Mouse (Mus musculus) kidney, adult 8-10 months (tissue): ENCODE results near the gene Tmc4.
A peak's percentile ranks its signal among the peaks of the same experiment; 100 is the strongest.

Experiments
- DNase-seq, 2 experiments: peaks; one replicate each; pipeline ENCODE4 v3.0.0; 2022

Tmc4 gene

DNA sequence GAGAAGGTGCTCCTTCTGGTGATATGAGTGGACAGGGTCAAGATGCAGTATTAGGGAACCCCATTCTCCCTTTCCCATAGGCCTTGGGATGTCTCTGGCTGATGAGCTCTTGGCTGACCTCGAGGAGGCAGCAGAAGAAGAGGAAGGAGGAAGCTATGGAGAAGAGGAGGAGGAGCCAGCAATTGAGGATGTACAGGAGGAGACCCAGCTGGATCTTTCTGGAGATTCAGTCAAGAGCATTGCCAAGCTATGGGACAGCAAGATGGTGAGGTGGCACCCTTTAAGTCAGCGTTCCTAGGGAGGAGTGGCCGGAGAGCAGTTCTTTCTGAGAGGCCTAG, 46.9 kb downstream of the Tmc4 start:
- DNase-seq = no peak

DNA sequence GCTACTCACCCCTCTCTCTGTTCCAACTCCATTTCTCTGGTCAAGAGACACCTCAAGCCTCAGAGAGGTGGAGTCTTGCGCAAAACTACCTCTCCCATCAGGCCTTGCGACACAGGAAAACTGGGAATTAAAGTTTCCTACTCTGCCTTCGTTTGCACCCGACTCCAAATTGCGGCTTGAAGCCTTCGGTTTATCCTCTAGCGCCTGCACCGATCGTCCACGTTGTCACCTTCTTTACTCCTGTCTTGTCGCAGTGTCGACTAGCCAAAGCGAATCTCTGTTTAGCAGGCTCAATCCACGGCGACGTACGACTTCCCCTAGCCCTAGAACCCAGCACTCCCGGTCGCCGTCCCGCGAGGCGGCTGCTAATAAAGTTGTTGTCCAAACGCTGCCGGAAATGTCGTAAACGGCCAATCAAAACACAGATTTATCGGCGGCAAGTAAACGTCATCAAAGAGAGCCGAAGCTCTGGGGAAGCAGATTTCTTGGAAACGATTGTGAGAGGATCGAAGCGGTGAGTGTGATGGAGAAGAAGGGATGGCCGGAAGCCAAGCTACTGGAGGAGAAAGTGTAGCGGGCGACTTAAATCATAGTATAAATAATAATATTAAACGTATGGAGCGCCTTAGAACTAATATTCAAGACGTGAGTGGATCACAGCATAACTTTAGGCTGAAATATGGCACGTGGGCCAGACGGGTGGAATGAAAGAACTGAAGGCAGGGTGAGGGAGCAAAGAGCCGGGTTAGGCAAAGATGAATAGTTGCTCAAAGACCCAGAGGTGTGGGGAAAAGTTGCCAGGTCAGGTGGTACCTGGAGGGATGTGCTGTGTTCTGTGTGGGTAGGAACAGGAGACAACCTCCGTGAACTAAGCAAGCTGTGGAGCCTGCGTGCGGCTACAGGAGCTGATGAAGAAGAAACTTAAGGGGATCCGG, 47.5 kb downstream of the Tmc4 start, which contains the start of the genes Tfpt and Prpf31:
Gene Tfpt (minus strand): TSS at position 387 of the 935 bp plus-strand sequence.
Gene Prpf31 (plus strand): TSS at position 443 of the 935 bp plus-strand sequence.
- peak; percentile 93 to 94 for DNase-seq

DNA sequence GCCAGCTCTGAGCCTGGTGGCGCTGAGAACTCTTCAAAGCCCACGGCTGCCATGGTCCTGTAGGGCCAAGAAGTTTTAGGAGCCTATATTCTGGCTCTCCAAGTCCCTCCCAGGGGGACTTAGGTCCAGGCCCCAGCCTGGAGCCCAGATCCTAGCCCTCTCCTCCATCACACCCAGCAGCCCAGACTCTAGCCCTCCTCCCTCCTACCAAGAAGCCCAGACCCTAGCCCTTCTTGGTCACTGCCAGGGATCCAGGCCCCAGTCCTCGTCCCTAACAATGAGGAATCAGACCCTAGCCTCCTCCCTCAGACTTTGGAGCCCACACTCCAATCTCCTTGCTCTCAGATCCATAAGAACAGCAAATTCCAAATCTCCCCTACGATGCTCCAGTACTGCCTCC, 48.3 kb downstream of the Tmc4 start:
- DNase-seq = no peak

DNA sequence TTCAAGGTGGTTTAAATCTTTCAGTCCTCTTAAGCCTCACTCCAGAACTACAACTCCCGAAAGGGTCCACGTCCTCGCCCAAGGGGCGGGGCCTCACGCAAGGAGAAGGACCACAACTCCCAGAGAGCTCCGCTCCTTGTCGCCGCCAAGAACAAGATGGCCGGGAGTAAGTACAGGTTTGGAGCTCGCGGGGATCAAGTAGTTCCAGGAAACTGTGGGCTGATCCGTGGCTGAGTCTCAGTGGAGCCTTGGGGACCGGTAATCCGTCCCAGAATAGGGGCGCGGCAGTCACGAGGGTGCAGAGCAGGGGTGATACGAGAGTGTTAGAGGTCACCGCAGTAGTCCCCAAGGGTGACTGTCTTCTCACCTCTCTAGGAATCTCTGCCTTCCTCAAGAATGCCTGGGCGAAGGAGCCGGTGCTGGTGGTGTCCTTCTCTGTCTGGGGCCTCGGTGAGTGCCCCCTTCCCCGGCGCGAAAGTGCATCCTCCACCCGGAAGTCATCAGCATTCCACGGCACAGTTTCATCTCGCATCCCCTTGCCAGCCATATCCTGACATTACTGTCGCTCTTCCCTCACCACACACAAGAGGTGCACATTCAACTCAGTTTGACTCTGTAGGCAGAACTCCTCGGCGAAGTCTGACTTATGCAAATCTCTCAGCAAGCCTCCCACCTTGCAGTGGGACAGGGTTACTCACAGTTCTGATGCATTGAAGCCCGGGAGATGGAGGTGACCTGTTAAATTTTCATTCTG, 59.9 kb downstream of the Tmc4 start, which contains the start of gene Ndufa3:
Gene Ndufa3 (plus strand): TSS at position 132 of the 754 bp plus-strand sequence.
- peak; percentile 90 to 92 for DNase-seq

DNA sequence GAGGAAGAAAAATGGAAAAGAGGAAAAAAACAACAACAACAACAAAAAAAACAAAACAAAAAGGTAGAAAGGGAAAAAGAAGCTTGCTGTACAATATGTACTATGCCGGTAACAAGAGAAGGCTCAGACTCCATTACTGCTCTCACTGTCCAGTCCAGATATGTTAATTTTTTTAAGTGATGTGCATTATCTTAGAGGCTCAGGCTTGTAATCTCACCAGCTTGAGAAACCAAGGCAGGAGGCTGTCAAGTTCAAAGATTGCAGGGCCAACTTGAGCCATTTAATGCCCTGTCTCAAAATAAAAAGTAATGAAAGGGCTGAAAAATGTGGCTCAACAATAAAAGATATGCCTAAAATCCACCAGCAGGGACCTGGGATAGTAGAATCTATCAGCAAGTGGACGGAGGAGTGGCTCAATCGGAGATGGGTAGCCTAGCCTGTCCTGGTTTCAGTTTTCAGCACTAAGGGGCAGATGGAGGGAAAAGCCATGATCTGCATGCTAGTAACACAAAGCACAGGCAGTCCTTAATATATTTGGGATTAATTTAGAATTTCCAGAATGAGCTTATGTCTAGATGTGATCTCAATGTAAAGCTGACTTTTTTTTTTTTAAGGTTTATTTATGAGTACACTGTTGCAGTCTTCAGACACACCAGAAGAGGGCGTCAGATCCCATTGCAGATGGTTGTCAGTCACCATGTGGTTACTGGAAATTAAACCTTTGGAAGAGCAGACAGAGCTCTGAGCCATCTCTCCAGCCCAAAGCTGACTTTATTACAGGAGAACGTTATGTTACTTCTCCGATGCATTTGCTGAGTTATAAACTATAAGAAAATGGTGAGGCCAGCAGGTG, 60.7 kb downstream of the Tmc4 start:
- DNase-seq = no peak

DNA sequence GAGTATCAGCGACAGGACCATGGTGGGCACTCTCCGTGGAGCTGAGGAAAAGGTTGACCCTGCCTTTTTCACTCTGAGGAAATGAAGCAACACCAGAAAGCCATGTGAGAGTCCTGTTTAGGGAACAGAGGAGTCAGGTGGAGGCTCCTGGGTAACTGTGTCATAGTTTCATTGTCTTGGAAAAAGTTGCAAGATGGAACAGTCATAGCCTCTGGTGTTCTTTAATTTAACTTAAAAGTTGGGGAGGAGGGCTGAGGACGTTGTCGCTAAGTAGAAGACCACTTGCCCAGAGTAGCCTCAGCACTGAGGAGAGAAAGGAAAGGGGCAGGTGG, 61.3 kb downstream of the Tmc4 start, which contains the start of gene Oscar:
Gene Oscar (minus strand): TSS at position 101 of the 332 bp plus-strand sequence.
- DNase-seq = no peak
